Mouse (Mus musculus) thymus, adult 2 months (tissue): Measurements from ENCODE around the gene Cep295nl.

Source experiments
- CTCF ChIP-seq: fragments of 200-500 bp; IDR thresholded peaks from 2 replicates; pipeline ENCODE4 v1.5.1; 2012; ENCODE audit warnings: mild to moderate bottlenecking, control low read depth, low read length, moderate library complexity, borderline replicate concordance; ENCODE audit not compliant: control insufficient read depth, poor library complexity, insufficient read depth; ENCODE audit errors: extremely low read depth
- POLR2A ChIP-seq: fragments of 200-500 bp; IDR thresholded peaks from 2 replicates; pipeline ENCODE4 v1.6.1; 2012; ENCODE audit warnings: mild to moderate bottlenecking, low read length, control low read depth, moderate library complexity; ENCODE audit not compliant: control insufficient read depth, poor library complexity, insufficient read depth; ENCODE audit errors: extremely low read depth

DNA sequence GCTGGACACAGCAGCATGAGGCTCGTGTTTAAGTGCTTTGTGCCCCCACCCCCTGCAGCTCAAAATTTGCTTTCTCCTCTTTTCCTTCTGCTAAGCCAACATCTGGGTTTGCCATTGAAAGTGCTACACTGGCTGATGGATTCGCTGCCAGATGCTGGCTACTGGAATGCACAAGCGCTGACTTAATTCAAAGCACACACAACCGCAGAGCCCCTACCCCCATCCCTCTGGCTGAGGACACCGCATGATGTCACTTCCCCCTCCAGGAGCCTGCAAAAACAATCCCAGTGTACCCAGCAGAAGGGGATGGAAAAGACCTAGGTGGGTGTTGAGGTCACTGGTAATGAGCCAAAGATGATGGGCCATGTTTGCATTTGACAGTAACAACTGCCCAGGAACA, 17.8 kb downstream of the Cep295nl start:
- TF ChIP-seq CTCF (no peak), POLR2A (no peak)
